Mouse (Mus musculus) heart, adult 2 months (tissue): ENCODE results near the gene Lbx2. TPM values are rescaled to one million over a fixed set of nuclear protein-coding genes. Genes with fewer than 3 reads are reported as not detected.

Experiments
- DNase-seq, 2 experiments: peaks; one replicate each; pipeline ENCODE4 v3.0.0; 2021
- H3K27ac ChIP-seq: fragments of 200-600 bp; 2 replicates; pipeline ENCODE4 v1.8.1; 2022
- H3K27me3 ChIP-seq: fragments of 200-500 bp; 2 replicates; pipeline ENCODE4 v1.6.1; 2012; ENCODE audit warnings: mild to moderate bottlenecking, low read length, inconsistent platforms, mixed read lengths; ENCODE audit not compliant: control insufficient read depth, insufficient read depth
- H3K36me3 ChIP-seq: fragments of 200-500 bp; 2 replicates; pipeline ENCODE4 v1.6.1; 2012; ENCODE audit warnings: low read length, inconsistent platforms; ENCODE audit not compliant: control insufficient read depth, insufficient read depth
- H3K4me1 ChIP-seq: fragments of 200-500 bp; 2 replicates; pipeline ENCODE4 v1.6.1; 2011; ENCODE audit warnings: low read length; ENCODE audit not compliant: control insufficient read depth, insufficient read depth
- H3K4me3 ChIP-seq: fragments of 200-600 bp; 2 replicates; pipeline ENCODE4 v1.8.1; 2022
- H3K79me2 ChIP-seq: fragments of 200-500 bp; replicated peaks from 2 replicates; pipeline ENCODE4 v1.6.1; 2012; ENCODE audit warnings: mild to moderate bottlenecking, inconsistent platforms, low read length, moderate library complexity, mixed read lengths; ENCODE audit not compliant: control insufficient read depth, insufficient read depth
- H3K9ac ChIP-seq: fragments of 200-500 bp; 2 replicates; pipeline ENCODE4 v1.6.1; 2012; ENCODE audit warnings: low read depth, mild to moderate bottlenecking, control low read depth, inconsistent platforms, low read length, mixed read lengths
- CTCF ChIP-seq: fragments of 200-600 bp; IDR thresholded peaks from 2 replicates; pipeline ENCODE4 v1.8.1; 2022; ENCODE audit warnings: antibody characterized with exemption, mild to moderate bottlenecking, moderate library complexity
- EP300 ChIP-seq: fragments of 200-500 bp; IDR thresholded peaks from 2 replicates; pipeline ENCODE4 v1.6.1; 2011; ENCODE audit warnings: low read depth, low read length, control low read depth; ENCODE audit not compliant: insufficient read depth
- POLR2A ChIP-seq: fragments of 200-500 bp; IDR thresholded peaks from 2 replicates; pipeline ENCODE4 v1.6.1; 2011; ENCODE audit warnings: mild to moderate bottlenecking, low read depth, low read length, control low read depth; ENCODE audit not compliant: insufficient read depth
- WGBS: fragments of 180-500 bp; shearing (Covaris S2); methylation state at CpG from one replicate; pipeline ENCODE4 v1.1.7; 2018; 5-methylcytosine and 5-hydroxymethylcytosine counted together
- intact Hi-C: fragments of 180-260 bp; cut with DNase I; formaldehyde crosslinking; loops from one replicate; pipeline ENCODE4 v1.15.1; 2025
- polyA plus RNA-seq: library from polyadenylated mRNA; depleted of rRNA; stranded (reverse); fragments of >200 nt; gene quantifications from 2 replicates; pipeline ENCODE4 v1.2.3, GENCODE M21; 2012
- total RNA-seq, 2 experiments: library from RNA; stranded (reverse); gene quantifications; 2 replicates each; pipeline ENCODE4 v1.2.3; 2021

Gene Lbx2
- total and polyA plus RNA-seq, 3 experiments = 0.84 to 2.2 (median 1.5) TPM

GRCm38 (mm10) chr6:83101688-83102556 lies 15.8 kb downstream of the Lbx2 start:
- H3K4me1 ChIP-seq = peaks cover 4% of the 10 kb centered on the region
- no peaks in the 10 kb centered on the region for H3K79me2 ChIP-seq
- TF ChIP-seq CTCF (peak; percentile 66), POLR2A (no peak)
- peak overlapping the region; percentile 91 for H3K9ac ChIP-seq
- intact Hi-C loops = loop anchor here (1.0 to 10.0 kb wide), 2 partner anchors 106 to 163 kb away; no protein-coding TSS in a partner anchor
- H3K4me3 ChIP-seq = peak overlapping the region; percentile 72
- peak; percentile 79 to 80 for DNase-seq
- WGBS = under 1% methylated on average over 74 of the region's 74 CpGs
- no peaks in the 10 kb centered on the region for H3K27me3 ChIP-seq
- H3K27ac ChIP-seq = peak overlapping the region; percentile 89
- H3K36me3 ChIP-seq = no peaks in the 10 kb centered on the region

GRCm38 (mm10) chr6:83103130-83103650 lies 17.0 kb downstream of the Lbx2 start:
- Histone ChIP-seq H3K9ac (no peak overlapping the region), H3K27me3 (no peaks in the 10 kb centered on the region), H3K27ac (no peak overlapping the region), H3K36me3 (no peaks in the 10 kb centered on the region), H3K79me2 (no peaks in the 10 kb centered on the region), H3K4me3 (no peak overlapping the region), H3K4me1 (peaks cover 4% of the 10 kb centered on the region)
- no peak for DNase-seq
- WGBS = 69% methylated on average over 11 of the region's 11 CpGs
- TF ChIP-seq POLR2A = no peak
- TF ChIP-seq EP300 = no peak
- no peak for TF ChIP-seq CTCF
- intact Hi-C loops = loop anchor here (10.0 kb wide), 1 partner anchor 162 kb away; no protein-coding TSS in a partner anchor

DNA sequence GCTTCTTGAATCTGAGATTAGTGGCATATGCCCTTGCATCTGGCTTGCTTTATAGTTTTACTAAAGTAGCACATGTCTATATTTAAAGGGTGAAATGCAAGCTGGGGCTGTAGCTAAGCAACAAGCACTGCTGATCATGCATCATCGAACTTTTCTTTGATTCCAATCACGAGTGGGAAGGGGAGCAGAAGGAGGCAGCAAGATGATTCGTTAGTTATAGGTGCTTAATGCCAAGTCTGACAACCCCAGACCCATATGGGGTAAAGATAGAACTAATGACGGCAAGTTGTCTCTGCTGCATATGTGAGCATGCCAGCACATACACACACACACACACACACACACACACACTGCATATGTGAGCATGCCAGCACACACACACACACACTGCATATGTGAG lies 18.0 kb downstream of the Lbx2 start:
- intact Hi-C loops = loop anchor here (10.0 kb wide), 1 partner anchor 161 kb away; no protein-coding TSS in a partner anchor
- Histone ChIP-seq H3K36me3 (no peaks in the 10 kb centered on the region), H3K27me3 (no peaks in the 10 kb centered on the region), H3K79me2 (no peaks in the 10 kb centered on the region; the same call in 1 of the 2 replicates), H3K9ac (no peak overlapping the region), H3K4me3 (no peak overlapping the region), H3K4me1 (peaks cover 4% of the 10 kb centered on the region), H3K27ac (no peak overlapping the region)
- TF ChIP-seq CTCF (no peak), EP300 (no peak), POLR2A (no peak)
- WGBS = 88% methylated on average over 4 of the region's 4 CpGs
- no peak for DNase-seq

- Histone ChIP-seq H3K27me3 (no peaks in the 10 kb centered on the region), H3K79me2 (no peaks in the 10 kb centered on the region; the same call in 1 of the 2 replicates), H3K27ac (no peak overlapping the region; the same call in 1 of the 2 replicates), H3K36me3 (no peaks in the 10 kb centered on the region), H3K4me1 (peaks cover 3% of the 10 kb centered on the region; the same call in 1 of the 2 replicates), H3K9ac (no peak overlapping the region), H3K4me3 (peak overlapping the region; percentile 75; the same call in 1 of the 2 replicates)
- 44% methylated on average over 13 of the region's 13 CpGs for WGBS
- TF ChIP-seq CTCF (peak; percentile 83), POLR2A (no peak), EP300 (no peak)
- intact Hi-C loops = loop anchor here (2.0 to 10.0 kb wide), 3 partner anchors 51 to 157 kb away; partner anchors contain the start of genes Aup1 and Htra2
- DNase-seq = peak; percentile 70 to 80
These were observed 21.6 kb downstream of the Lbx2 start for GRCm38 (mm10) chr6:83107566-83108400.

DNA sequence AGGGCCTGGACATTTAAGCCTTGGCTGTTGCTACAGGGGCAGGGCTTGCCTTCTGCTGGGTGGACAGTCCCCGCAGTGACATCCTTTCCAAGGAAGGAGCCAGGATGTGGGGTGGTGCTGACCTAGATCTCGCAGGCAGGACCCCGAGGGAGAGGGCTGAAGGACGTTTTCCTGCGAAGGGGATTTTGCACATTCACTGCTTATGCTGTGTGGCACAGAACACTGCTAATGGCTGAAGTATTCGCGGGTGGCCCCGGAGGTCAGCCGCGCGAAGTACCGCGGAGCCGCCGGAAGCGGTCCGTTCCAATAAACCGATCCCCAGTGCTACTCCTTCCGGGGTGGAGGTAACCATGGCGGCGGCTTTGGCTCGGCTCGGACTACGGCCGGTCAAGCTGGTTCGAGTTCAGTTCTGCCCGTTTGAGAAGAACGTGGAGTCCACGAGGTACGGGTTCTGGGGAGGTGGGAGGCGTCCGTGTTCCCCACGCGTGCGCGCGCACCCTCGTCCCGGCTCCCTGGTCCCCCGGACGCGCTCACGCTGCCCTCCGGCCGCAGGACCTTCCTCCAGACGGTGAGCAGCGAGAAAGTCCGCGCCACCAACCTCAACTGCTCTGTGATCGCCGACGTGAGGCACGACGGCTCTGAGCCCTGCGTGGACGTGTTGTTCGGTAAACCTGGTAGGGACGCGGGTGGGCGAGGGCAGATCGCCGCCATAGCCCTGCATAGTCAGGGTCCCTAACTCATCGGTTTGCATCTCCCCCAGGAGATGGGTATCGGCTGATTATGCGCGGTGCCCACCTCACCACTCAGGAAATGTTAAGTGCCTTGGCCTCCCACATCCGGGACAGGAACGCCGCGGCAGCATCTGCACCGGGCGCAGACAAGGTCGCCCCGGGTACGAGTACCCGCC lies 22.8 kb downstream of the Lbx2 start, which contains the start of gene Mrpl53:
Gene Mrpl53, plus strand, starts transcription at position 279 of the 907 bp plus-strand sequence.
- H3K36me3 ChIP-seq = no peaks in the 10 kb centered on the region
- no peaks in the 10 kb centered on the region; the same call in 1 of the 2 replicates for H3K79me2 ChIP-seq
- peak within 1 kb of the TSS; percentile 90 for H3K27ac ChIP-seq
- intact Hi-C loops = loop anchor here (1.0 to 10.0 kb wide), 3 partner anchors 16 to 156 kb away; partner anchors contain the start of genes Aup1, Htra2 and Ino80b
- peak within 1 kb of the TSS; percentile 83 for H3K9ac ChIP-seq
- TF ChIP-seq CTCF = no peak
- peak; percentile 88 for TF ChIP-seq POLR2A
- peak; percentile 72; the same call in 1 of the 2 replicates for TF ChIP-seq EP300
- peak; percentile 88 to 90 for DNase-seq
- H3K4me1 ChIP-seq = 0 out of 2 replicates have a peak, but pooled peaks cover 1% of the 10 kb centered on the region
- WGBS = under 1% methylated on average over 76 of the region's 76 CpGs
- H3K27me3 ChIP-seq = no peaks in the 10 kb centered on the region
- H3K4me3 ChIP-seq = peak within 1 kb of the TSS; percentile 75
